Mouse (Mus musculus) regulatory T cell (primary cell): ENCODE data around the gene Cpne6.

Source experiments
- in situ Hi-C: fragments of 300-600 bp; cut with MboI, MseI; formaldehyde crosslinking; loops from one replicate; pipeline ENCODE4 v1.15.1; 2025; ENCODE audit warnings: high pct_unique_total_duplicates

Gene Cpne6

DNA sequence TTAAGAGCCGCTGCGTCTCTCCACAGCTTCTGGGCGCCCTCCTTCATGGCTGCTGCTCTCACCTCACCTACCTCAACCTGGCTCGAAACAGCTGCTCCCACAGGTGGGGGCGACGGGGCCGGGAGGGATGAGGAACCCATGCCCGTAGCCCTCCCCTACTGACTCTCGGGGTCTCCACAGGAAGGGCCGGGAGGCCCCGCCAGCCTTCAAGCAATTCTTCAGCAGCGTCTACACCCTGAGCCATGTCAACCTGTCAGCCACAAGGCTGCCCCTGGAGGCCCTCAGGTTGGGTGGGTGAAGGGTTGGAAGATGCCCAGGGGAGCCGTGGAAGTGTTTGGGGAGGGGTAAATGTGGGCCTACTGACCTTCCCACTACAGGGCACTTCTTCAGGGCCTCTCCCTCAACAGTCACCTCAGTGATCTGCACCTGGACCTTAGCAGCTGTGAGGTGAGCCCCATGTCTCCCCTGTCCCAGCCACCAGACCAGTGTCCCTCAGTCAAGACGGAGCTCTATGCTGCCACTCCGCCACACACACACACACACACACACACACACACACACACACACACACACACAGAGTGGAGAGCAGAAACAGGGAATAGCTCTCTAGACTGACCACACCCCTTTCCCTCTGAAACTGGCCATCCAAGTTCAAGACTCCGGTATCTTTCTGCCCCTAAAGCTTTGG lies 13.3 kb upstream of the Cpne6 start:
- in situ Hi-C loops, result loop anchor here (5.0 kb wide), 1 partner anchor 35 kb away; no protein-coding TSS in a partner anchor

DNA sequence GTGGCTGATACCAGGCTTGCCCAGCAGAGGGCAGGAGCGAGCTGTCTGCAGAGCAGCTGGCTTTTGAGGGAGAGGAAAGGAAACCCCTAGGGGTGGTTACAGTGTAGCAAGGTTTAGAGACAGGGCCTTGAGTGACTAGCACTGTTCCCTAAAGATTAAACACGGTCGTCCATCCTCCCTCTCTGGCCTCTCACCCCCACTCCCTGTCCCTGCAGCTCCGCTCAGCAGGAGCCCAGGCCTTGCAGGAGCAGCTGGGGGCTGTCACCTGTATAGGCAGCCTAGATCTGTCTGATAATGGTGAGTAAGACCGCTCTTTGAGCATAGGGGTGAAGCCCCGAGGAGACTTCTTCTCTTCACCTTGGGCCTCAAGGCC lies 12.8 kb upstream of the Cpne6 start:
- in situ Hi-C loops, result loop anchor here (5.0 kb wide), 1 partner anchor 35 kb away; no protein-coding TSS in a partner anchor

DNA sequence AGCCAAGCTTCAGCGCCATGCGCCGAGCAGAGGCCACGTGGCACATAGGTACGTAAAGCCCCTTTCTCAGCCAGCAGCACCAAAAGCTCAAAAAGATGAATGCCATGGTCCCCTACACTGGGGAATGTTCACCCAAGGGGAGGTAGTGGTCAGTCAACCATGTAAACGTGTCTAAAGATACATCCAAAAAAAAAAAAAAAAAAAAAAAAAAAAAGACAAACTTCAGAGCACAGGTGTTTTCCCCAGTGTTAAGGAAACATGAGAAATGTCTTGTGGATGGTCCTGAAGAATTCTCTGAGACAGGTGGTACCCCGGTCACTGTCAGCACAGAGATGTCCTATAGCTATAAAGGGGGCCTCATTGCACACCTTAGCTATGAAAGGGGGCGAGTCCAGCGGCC lies 4.6 kb upstream of the Cpne6 start:
- in situ Hi-C loops, result no loop called here

DNA sequence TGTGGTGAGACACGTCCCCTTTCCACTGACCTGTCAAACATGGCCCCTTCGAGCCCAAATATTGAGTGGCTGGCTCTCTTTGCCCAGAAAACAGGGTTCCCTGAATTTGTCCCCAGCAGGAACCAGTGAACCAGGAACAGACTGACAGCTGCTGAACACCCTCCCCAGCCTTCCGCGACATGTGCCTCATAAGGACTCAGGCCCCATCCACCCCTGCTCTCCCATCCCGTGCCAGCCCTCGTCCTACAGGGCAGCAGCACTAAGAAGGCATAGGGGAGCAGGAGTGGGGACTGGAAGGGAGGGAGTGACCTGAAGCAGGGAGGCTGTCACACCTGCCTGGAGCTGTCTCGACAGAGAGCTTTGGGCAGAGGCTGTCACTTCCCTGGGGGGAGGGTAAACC lies 2.4 kb upstream of the Cpne6 start:
- in situ Hi-C loops, result no loop called here

DNA sequence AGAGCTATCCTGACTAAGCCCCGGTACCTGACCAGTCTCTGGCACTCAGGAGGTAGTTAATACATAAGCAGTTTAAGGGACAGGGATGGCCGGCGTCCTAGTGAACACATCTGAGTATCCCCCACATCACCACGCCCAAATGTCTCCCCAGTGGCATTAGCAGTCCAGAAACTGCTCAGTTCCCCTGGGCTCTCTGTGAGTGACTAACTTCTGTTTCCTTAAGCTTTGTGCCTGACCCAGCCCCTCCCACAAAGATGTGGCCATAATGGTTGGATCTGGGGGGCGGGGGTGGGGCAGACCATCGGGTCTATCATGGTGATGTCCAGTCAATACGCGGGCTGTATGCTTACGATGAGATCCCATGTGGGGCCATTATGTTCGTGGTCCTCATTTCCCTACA lies 705 bp upstream of the Cpne6 start:
- in situ Hi-C loops, result no loop called here

DNA sequence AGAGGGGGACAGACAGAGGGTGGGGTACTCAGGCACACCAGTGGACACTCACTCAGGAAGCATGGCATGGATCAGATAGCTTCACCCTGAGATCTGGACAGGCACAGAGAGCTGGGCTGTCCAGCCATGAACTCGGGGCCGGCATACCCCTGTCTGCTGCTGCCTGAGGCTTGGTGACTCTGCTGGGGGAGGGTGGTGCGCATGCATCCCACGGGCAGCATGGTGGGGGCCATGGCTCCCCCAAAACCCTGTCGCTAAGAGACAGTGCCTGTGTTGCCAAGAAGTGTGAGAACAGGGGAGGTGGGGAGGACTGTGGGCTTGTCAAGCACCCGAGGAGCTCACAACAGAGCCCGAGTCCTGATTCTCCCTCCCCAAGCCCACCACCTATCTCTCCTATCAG lies 792 bp downstream of the Cpne6 start:
- in situ Hi-C loops, result no loop called here

DNA sequence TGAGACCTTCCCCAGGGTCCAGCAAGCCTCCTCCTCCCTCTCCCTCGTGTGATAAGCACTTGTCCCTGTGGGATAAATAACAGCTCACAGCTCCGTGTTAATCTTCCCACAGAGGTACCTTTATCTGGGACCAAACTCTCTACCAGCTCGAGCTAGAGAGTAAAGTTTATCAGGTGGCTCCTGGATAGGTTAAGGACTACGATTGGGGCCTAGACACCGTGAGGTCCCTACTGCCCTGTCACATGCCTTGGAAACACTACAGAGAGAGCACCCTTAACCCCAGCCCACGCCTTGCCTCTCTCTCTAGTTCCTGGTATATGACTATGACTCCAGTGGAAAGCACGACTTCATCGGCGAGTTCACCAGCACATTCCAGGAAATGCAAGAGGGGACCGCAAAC lies 3.7 kb downstream of the Cpne6 start:
- in situ Hi-C loops, result no loop called here

DNA sequence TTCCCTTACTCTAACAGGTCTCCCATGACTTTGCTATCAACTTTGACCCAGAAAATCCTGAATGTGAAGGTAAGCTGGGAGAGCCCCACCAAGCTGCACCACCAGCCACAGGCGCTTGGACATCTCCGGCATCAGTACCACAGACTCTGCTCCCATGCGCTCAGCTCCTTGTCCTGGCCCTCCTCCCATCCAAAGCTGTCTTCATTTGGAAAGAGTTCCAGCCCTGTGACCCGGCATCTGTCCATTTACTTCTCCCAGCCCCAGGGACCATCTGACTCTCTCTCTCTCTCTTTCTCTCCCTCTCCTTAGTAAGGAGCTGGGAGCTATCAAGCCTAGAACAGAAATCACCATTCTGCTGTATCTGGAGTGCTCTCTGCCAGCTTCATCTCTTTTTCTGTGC lies 5.6 kb downstream of the Cpne6 start:
- in situ Hi-C loops, result no loop called here

DNA sequence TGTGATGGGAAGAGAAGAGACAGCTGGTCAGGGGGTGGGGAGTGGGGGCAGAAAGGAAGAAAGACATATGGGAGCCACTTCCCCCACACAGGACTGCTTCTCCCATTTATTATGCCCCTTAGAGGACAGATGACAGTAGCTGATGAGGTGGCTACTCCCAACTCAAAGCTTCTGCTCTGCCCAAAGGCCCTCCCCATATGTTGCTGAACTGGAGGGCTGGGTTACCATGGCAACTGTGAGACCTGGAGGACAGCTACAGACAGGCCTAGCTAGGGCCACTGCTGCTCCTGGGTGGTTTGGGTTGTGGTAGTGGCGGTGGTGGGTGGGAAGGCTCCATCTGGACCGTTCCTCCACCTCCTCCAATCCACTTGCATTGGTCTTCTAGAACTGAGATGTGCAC lies 8.7 kb downstream of the Cpne6 start:
- in situ Hi-C loops, result no loop called here

DNA sequence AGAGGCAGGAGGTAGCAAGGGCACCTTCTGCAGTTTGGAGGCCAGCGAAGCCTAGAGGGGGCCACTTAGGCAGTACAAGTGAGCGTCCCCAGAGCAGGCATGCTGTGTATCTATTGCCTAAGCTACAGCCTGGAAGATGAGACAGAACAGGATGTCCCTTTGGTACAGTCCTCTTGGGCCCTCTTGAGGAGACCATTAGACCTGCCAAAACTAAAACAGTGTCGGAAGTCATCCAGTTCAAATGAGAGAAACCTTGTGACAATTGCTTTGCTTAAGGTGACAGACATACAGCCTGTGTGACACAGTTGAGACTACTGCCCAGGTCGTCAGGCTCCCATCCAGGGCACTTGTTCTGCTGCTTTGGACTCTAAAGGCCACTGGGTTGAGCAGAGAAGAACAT lies 9.4 kb downstream of the Cpne6 start:
- in situ Hi-C loops, result no loop called here

DNA sequence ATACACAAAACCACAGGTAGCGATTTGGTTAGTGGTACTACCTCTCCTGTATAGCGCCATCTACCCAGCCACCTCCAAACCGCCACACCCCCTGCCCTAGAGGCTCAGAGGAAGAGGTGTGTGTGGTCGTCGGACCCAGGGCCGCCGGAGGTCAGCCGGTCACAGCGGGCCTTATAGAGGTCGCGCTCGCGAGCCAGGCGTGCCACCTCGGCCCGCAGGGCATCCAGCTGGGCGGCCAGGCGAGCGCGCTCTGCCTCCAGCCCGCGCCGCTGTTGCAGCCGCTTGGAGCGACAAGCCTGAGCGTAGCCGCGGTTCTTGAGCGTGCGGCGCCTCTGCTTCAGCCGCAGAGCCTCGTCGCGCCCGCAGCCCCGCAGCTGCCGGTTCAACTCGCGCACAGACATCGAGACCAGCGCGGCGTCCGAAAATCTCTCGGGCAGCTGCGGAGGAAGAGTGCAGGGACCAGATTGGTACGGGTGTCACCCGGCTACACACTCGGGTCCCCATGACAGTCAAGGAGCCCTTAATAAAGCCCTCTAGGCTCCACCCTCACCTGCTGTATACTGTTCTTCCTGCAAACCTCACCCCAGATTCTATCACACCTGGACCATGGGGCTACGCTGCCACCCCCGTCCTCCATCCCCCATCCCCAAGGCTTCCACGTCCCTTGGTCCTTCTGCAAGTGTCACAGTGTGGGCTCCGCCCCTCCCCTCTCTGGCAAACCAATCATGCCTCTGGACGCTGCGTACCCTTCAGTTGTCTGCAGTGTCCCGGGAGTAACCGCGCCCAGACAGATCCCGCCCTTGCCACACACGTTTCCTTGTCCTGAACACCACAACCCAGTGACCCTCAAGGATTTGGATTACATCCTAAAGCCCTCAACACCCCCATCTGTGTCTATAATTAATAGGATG lies 10.5 kb downstream of the Cpne6 start:
- in situ Hi-C loops, result no loop called here

DNA sequence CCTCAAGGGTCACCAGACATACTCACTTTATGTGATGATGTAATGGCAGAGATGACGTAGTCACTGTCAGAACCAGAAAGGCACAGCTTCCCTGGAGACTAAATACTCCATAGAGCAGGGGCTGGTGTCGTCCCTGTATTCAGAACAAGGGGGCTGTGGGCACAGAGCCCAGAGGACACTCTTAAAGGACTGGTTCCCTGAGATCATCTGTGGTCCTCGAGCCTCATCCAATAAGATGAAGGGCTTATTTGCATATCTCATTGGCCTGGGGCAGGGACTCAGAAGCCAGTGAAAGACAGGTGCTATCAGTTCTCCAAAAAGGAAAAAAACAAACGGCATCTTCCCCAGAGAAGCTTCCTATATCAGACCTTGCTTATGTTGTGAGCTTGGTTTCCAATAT lies 13.8 kb downstream of the Cpne6 start:
- in situ Hi-C loops, result no loop called here

DNA sequence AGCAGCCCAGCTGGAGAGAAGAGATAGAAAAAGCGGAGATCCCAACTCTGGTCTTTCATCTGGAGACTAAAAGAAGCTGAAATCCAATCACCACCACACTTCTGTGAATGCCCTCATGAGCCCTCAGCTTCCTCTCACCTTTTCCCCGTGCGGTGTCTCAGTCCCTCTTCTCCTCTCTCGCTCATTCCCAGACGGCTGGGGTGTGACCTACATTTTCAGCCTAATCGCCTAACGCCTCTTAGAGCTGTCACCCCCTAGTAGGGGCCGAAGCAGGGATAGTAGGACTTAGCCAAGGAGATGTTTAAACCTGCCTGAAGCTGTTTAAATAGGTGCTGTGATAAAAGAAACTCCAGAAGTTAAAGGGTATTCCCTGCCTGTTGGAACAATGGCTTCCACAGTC lies 14.5 kb downstream of the Cpne6 start, which contains the start of gene Nrl:
Gene Nrl, minus strand, starts transcription at position 197 of the 400 bp plus-strand sequence.
- in situ Hi-C loops, result no loop called here

DNA sequence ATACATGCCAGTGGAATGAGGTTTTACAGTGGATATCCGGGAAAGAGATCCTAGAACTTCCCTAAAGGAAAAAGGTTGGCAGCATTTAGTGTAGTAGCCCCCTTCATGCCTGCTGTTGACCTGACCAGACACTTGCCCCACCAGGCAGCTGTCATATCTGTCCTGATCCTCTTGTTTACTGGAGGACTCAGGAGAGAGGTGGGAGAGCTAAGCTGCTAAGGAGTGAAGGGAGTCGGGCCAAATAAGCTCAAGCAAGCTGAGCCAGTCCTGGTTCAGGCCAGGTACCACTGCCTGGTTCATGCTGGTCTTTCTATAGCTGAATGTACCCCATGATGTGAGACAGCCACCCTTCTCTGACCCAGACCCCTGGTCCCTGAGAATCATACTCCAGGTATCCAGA lies 16.4 kb downstream of the Cpne6 start:
- in situ Hi-C loops, result no loop called here

DNA sequence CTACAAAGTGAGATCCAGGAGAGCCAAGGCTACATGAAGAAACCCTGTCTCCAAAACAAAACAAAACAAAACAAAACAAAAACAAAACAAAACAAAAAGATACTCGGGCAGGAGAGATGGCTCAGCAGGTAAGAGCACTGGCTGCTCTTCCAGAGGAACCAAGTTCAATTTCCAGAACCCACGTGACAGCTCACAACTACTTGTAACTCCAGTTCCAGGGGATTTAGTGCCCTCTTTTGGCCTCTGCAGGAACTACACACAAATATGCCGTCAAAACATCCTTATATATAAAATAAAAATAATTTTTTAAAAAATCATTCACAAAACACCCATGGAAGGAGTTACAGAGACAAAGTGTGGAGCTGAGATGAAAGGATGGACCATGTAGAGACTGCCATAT lies 17.7 kb downstream of the Cpne6 start:
- in situ Hi-C loops, result no loop called here

DNA sequence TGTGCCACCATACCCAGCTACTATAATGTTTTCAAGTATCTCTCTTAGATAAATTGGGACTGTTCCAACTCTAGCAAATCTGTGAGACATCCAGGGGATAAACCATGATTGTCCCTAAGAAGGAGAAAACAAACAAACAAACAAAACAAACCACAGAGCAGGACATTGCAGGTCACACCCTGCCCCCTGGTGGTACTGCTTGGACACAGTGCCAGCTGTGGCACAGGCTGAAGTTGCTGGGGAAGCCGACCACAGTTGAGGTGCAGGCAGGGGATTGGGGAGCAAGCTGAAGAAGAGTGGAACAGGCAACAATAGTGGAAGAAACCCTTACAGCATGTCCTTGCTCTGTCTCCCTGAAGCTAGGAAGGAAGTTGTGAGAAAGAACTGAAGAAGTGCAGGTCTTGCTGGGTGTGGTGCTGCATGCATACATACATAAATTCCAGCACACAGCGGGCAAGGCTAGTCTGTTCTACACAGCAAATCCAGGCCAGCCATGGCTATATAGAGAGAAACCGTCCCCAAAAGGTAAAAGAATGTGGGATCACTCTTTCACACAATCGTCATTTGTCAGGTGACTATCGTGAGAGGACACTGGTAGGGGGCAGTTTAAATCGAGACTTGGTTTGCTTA lies 26.0 kb downstream of the Cpne6 start:
- in situ Hi-C loops, result no loop called here

DNA sequence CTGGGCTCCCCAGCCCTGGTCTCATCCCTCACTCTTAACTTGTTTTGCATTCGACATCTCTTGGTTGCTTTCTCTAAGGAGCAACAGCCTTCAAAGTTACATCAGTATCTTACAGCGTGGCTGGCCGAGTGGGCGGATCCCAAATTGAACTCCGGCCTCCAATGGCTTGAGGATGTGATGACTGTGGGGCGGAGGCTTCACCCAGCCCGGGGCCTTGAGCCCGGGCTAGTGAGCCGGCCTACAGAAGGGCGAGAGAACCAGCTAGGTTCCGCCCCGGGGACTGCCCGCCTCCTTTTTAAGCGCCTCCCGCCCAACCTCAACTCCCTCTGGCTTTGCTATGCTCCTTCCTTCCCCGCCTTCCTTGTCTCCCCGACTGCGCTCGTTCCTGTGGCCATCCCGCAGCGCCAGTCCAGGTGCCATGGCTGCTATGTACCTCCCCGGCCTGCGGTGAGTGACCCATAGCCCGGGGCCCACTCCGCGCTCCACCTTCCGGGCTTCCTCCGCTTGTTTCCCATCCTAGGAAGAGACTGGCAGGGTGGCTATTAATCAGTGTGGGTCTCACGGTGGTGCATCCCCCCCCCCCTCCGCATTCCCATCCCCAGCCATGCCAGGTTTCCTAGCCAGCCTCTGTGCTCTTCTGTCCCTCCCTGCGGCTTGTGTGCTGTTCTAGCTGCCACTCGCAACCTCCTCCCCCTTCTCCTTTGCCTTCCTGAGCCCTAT lies 30.0 kb downstream of the Cpne6 start, which contains the start of gene Pck2:
Gene Pck2, plus strand, starts transcription at position 200 of the 720 bp plus-strand sequence.
- in situ Hi-C loops, result no loop called here

DNA sequence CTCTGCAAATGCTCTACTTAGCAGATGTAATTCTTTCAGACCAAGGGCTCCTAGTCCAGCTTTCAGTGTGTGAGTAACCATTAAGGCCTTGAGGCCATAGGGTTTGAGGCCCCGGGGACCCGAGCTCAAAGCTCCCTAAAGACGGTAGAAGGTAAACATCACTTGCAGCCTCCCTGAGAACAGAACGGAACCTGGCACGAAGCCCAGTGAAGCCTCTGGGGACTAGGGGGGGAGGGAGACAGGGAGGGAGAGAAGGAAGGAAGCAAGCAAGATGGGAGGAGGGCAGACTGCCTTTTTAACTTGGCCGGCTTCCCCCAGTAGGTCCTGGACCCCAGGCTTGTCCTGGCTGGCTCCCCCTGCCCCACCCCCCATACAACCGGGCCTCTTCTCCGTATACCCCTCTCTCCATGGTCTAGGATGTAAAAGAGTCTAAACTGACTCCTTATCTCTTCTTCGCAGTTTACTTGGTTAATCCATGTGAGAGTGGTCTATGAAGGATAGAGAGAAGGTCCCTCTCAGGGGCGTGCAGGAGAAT lies 30.6 kb downstream of the Cpne6 start:
- in situ Hi-C loops, result no loop called here

DNA sequence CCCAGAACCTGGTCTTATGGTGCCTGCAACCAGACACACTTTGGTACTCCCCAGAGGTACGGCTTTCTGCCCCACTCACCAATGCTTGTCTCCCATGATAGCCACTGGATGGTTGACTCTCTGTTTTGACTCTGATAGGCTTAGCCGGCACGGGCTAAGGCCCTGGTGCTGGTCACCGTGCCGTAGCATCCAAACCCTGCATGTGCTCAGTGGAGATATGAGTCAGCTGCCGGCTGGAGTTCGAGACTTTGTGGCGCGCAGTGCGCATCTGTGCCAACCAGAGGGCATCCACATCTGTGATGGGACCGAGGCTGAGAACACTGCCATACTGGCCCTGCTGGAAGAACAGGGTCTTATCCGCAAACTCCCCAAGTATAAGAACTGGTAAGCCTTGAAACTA lies 32.0 kb downstream of the Cpne6 start:
- in situ Hi-C loops, result no loop called here

DNA sequence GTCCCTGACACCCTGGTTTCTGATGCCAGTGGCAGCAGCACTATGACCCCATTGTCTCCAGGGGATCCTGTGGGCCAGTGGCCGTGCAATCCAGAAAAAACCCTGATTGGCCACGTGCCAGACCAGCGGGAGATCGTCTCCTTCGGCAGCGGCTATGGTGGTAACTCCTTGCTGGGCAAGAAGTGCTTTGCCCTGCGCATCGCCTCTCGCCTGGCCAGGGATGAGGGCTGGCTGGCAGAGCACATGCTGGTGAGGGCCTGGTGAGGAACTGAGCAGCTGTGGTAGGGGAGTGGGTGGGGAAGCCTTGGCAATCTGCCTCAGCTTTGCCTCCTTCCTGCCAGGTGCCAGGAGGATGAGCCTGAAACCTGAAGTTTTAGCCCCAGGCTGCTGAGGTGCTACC lies 34.1 kb downstream of the Cpne6 start:
- in situ Hi-C loops, result no loop called here

DNA sequence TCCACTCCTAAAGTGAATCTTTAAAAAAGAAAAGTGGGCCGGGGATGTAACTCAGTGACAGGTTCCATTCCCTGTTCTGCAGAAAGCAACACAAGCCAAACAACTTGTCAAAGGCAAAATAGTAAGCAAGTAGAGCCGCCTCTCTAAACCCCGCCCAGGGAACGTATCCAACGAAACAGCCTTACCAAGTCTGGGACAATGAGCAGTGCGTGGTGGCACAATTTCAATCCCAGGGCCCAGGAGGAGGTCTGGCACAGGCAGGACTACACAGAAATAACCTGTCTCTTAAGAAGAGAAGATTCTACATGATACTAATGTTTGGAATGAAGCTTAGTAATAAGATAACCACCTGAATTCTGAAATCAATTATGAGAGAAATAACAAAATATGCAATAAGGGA lies 39.9 kb downstream of the Cpne6 start:
- in situ Hi-C loops, result no loop called here

DNA sequence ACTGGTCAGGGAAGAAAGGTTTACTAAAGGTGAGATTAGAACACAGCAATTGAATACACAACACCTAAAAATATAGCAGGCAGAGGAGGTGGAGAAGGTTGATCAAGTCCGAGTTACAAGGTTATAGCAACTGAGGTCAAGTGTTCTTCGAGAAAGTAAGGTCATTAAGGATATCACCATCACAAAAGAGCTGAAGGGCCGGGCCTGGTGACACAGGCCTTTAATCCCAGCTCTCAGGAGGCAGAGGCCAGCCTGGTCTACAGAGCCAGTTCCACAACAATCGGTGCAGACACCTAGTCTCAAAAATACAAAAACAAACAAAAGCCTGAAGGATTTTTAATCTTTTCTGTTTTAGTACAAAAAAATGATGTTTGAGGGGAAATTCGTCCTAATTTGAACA lies 41.1 kb downstream of the Cpne6 start:
- in situ Hi-C loops, result no loop called here
